Mouse (Mus musculus): ENCODE results near the gene Zic1. TPM values are rescaled to one million over a fixed set of nuclear protein-coding genes. Genes with fewer than 3 reads are reported as not detected.

Zic1 gene
- polyA plus RNA-seq, 1 experiment from 2014 or later: 17.9 TPM

DNA sequence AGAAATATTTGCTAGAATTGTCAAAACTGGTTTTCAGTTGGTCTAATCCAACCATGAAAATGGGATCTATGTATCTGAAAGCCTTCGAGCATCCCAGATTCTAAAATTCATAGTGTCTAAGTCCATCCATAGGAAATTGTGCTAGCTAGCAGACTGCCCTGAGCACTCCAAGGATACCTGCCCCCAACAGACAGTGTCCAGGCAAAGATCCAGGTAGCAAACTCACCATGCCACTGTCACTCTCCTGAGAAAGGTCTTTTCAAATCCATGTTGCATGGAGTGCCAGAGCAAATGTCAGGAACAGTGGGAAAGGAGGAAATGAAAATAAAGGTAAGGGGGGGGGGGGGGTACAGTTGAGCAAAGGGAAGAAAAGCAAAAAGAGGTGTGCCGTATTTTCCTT lies 18.0 kb downstream of the Zic1 start:
- H3K27me3 ChIP-seq (ENCODE audit: control insufficient read depth, insufficient read depth, low read length): peaks cover 34% of the 10 kb centered on the region
- H3K4me1 ChIP-seq (ENCODE audit: control insufficient read depth, insufficient read depth, low read length): peaks cover 3% of the 10 kb centered on the region; the same call in 1 of the 2 replicates
- H3K9ac ChIP-seq (ENCODE audit: low read length): no peak overlapping the region
- no peak for ATAC-seq (ENCODE audit: insufficient read depth, low FRiP score, low TSS enrichment)
- no peaks in the 10 kb centered on the region for H3K9me3 ChIP-seq (ENCODE audit: control insufficient read depth, low read length)
- H3K27ac ChIP-seq (ENCODE audit: low read depth, low read length): no peak overlapping the region
- H3K4me2 ChIP-seq (ENCODE audit: low read depth): no peak overlapping the region
- H3K4me3 ChIP-seq (ENCODE audit: low read depth, low read length): no peak overlapping the region
- no peak for DNase-seq (ENCODE audit: low spot score)
- 80% methylated on average over 2 of the region's 2 CpGs for WGBS
- H3K36me3 ChIP-seq (ENCODE audit: control insufficient read depth, insufficient read depth, low read length): no peaks in the 10 kb centered on the region

Other genes starting within 250 kb of the Zic1 start
- 52.2 and 58.1 TPM in 2 replicates for gene Zic4, start 3.4 kb downstream of the Zic1 start, polyA plus RNA-seq (2014; fragmentation: Nextera tagmentation; extraction: Ambion mirVana)